Mouse (Mus musculus): ENCODE measurements around the gene Gm44579. TPM values are rescaled to one million over a fixed set of nuclear protein-coding genes. Genes with fewer than 3 reads are reported as not detected.

Gene Gm44579
- total RNA-seq, 2 experiments from 2014 or later, result not detected

Other genes starting within 250 kb of the Gm44579 start
- gene Col2a1, start 216.3 kb downstream of the Gm44579 start, total RNA-seq (2021), result under 1 TPM; 0.47 to 0.48 TPM
- 100 to 1,000 TPM; 305 to 384 TPM for gene Pfkm, start 128.4 kb downstream of the Gm44579 start, total RNA-seq (2021)
- gene Senp1, start 127.2 kb downstream of the Gm44579 start, total RNA-seq (2021), result 10 to 100 TPM; 12.3 to 14.2 TPM
- 10 to 100 TPM; 46.6 to 52.1 TPM for gene Asb8, start 55.4 kb downstream of the Gm44579 start, total RNA-seq (2021)
- gene Ccdc184, start 53.8 kb downstream of the Gm44579 start, total RNA-seq (2021), result 10 to 100 TPM; 11.1 to 11.6 TPM
- gene Olfr288, start 25.4 kb downstream of the Gm44579 start, total RNA-seq (2021), result under 1 TPM; 0.18 to 0.40 TPM
- gene Olfr287, start 79 bp upstream of the Gm44579 start, total RNA-seq (2021), result 1 to 10 TPM; 3.9 to 4.2 TPM
- gene Olfr286, start 13.5 kb upstream of the Gm44579 start, total RNA-seq (2021), result not detected
- not detected for gene H1fnt, start 36.3 kb upstream of the Gm44579 start, total RNA-seq (2021)
- gene Zfp641, start 75.2 kb upstream of the Gm44579 start, total RNA-seq (2021), result 1 to 10 TPM; 6.1 to 6.3 TPM
- gene Olfr285, start 96.4 kb upstream of the Gm44579 start, total RNA-seq (2021), result not detected
- not detected for gene Olfr284, start 120.0 kb upstream of the Gm44579 start, total RNA-seq (2021)
- not detected for gene Olfr283, start 160.0 kb upstream of the Gm44579 start, total RNA-seq (2021)
- gene Olfr282, start 210.2 kb upstream of the Gm44579 start, total RNA-seq (2021), result not detected
- gene Olfr281, start 231.6 kb upstream of the Gm44579 start, total RNA-seq (2021), result not detected
- not detected for gene OR5BS1P, start 248.9 kb upstream of the Gm44579 start, total RNA-seq (2021)

All from layer of hippocampus, postnatal 36 days (tissue).